Mouse (Mus musculus) stomach, embryonic 16.5 days (tissue): ENCODE results near the gene Zfp651. TPM values are rescaled to one million over a fixed set of nuclear protein-coding genes. Genes with fewer than 3 reads are reported as not detected.

ENCODE experiments used
- ATAC-seq: fragments of 200-750 bp; cut with Nextera tagmentation; 2 replicates; pipeline ENCODE4 v1.8.0; 2017; ENCODE audit warnings: moderate number of reproducible peaks, moderate TSS enrichment; ENCODE audit not compliant: insufficient read depth, low FRiP score
- H3K27ac ChIP-seq: fragments of 300-500 bp; sonication (generic); 2 replicates; pipeline ENCODE4 v1.5.1; 2014; ENCODE audit warnings: low read length
- H3K27me3 ChIP-seq: fragments of 300-500 bp; sonication (generic); 2 replicates; pipeline ENCODE4 v1.6.1; 2014; ENCODE audit warnings: low read length, control low read depth, mixed read lengths; ENCODE audit not compliant: control insufficient read depth, insufficient read depth
- H3K36me3 ChIP-seq: fragments of 300-500 bp; sonication (generic); 2 replicates; pipeline ENCODE4 v1.6.1; 2014; ENCODE audit warnings: low read length; ENCODE audit not compliant: control insufficient read depth, insufficient read depth
- H3K4me1 ChIP-seq: fragments of 300-500 bp; sonication (generic); 2 replicates; pipeline ENCODE4 v1.6.1; 2014; ENCODE audit warnings: low read length, control low read depth, mixed read lengths; ENCODE audit not compliant: control insufficient read depth, insufficient read depth
- H3K4me2 ChIP-seq: fragments of 300-500 bp; sonication (generic); 2 replicates; pipeline ENCODE4 v1.6.1; 2014; ENCODE audit warnings: low read depth, low read length, mixed read lengths
- H3K4me3 ChIP-seq: fragments of 300-500 bp; sonication (generic); replicated peaks from 2 replicates; pipeline ENCODE4 v1.5.1; 2014; ENCODE audit warnings: mild to moderate bottlenecking, low read length
- H3K9ac ChIP-seq: fragments of 300-500 bp; sonication (generic); 2 replicates; pipeline ENCODE4 v1.6.1; 2014; ENCODE audit warnings: low read length
- H3K9me3 ChIP-seq: fragments of 300-500 bp; sonication (generic); replicated peaks from 2 replicates; pipeline ENCODE4 v1.6.1; 2016; ENCODE audit warnings: low read length, control low read depth; ENCODE audit not compliant: control insufficient read depth
- WGBS: fragments of 180-500 bp; shearing (Covaris S2); extraction: QIAGEN DNeasy Blood & Tissue Kit; methylation state at CpG from one replicate; pipeline ENCODE4 v1.1.7; 2014; 5-methylcytosine and 5-hydroxymethylcytosine counted together
- polyA plus RNA-seq: library from polyadenylated mRNA; unstranded; fragments of >200 nt; fragmentation: Nextera tagmentation; extraction: Ambion mirVana; gene quantifications from 2 replicates; pipeline ENCODE4 v1.2.1, GENCODE M21; 2015

The Zfp651 gene
- polyA plus RNA-seq = 7.9 and 8.0 TPM in 2 replicates

DNA sequence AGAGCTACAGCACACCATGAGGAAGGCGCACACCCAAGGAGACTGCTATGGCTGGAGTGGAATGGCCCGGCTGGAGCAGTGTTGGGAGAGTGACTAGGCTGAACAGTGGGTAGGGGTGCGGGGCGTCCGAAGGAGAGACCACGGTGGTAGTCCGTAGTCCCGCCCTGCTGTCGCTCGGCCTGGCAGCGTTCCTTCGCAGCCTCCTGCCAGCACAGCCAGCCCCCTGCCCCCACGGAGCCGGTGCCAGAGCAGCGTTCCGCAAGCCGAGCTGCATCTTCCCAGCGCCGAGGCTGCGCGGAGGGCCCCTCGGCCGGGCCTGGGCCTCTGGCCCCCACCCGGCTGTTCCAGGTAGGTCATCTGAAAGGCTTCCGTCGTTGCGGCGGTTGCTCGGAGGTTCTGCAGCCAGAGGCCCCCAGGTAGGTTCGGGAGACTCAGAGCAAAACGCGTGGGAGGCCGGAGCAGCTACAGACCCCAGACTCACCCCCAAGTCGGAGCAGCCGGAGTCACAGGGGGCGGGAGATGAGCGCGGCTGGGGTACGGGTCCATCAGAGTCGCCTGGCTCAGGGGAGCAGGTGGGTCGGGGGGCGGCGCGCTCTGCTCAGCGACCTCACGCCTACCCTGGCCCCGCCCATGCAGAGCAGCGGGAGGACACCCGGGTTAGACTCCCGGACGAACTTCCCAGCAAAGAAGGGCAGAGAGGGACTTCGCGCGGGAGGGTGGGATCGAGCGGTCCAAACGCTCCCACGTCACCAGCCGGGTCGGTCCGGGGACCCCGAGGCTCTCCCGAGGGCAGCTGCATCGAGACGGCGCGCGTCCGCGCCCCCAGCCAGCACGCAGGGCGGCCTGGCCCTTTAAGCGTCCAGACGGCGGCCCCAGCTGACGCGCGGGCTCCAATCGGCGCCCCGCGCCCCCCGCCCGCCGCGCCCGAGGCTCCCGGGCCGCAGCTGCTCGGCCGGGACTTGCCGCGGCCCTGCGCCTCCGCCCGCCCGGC lies at the start of gene Zfp651:
TSS of gene Zfp651 (plus strand) at position 240 of the 991 bp plus-strand sequence.
- Histone ChIP-seq H3K9me3 (no peaks in the 10 kb centered on the region), H3K36me3 (peaks cover 11% of the 10 kb centered on the region), H3K4me1 (peaks cover 19% of the 10 kb centered on the region), H3K9ac (peak within 1 kb of the TSS; percentile 96), H3K27me3 (no peaks in the 10 kb centered on the region), H3K4me3 (peak within 1 kb of the TSS; percentile 87), H3K4me2 (peak within 1 kb of the TSS; percentile 89), H3K27ac (peak within 1 kb of the TSS; percentile 90)
- peak; percentile 84 for ATAC-seq
- under 1% methylated on average over 96 of the region's 97 CpGs for WGBS

DNA sequence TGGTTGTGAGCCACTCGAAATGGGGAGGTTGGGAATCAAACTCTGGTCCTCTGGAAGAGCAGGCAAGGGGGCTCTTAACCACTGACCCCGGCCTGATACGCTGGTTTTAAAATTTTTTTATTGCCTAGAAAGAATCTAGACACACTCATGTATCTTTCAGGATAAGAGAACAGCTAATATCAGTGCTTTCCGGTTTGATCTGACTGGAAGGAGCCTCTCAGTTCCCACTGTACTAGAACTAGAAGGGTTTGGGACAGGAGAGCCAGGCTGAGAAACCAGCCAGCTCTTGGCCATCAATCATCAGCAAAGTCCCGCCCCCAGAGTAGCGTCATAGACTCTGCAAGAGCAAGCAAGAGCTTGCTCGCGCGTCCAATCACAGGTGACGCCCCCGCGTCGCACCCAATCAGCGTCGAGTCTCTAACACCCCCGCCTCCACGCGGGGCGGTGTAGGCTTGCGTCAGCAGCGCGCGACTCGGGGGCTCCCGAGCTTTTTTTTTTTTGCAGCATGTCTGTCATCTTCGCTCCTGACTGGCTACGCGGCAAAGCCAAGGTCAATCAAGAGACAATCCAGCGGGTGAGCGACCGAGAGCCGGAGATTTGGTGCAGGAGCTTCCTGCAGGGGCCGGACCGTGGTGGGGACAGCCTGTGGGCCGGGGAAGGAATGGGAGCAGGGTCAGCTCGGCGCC lies 49.1 kb upstream of the Zfp651 start, which contains the start of gene Ss18l2:
TSS of gene Ss18l2 (plus strand) at position 432 of the 686 bp plus-strand sequence.
- ATAC-seq = peak; percentile 97
- Histone ChIP-seq H3K9me3 (no peaks in the 10 kb centered on the region), H3K27ac (peak within 1 kb of the TSS; percentile 96), H3K4me1 (peaks cover 21% of the 10 kb centered on the region), H3K4me2 (peak within 1 kb of the TSS; percentile 91), H3K9ac (peak within 1 kb of the TSS; percentile 97), H3K4me3 (peak within 1 kb of the TSS; percentile 81), H3K27me3 (no peaks in the 10 kb centered on the region), H3K36me3 (peaks cover 10% of the 10 kb centered on the region)
- 5% methylated on average over 37 of the region's 37 CpGs for WGBS

DNA sequence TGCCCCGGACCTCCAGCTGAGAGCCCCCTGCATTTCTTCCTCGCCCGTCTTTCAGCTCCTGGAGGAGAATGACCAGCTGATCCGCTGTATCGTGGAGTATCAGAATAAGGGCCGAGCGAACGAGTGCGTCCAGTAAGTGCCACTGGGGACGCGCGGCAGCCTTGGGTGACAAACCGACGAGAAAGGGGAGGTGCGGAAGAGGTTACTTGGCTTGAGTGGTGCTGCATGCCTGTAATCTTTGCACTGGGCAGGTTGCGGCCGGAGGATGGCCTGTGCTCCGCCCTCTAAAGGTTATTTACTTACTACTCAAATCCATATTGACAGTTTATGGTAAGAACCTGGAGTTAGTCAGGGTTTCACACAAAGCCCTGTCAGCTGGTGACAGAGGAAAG lies 48.5 kb upstream of the Zfp651 start:
- peaks cover 15% of the 10 kb centered on the region for H3K4me1 ChIP-seq
- 0% methylated on average over 18 of the region's 18 CpGs for WGBS
- peaks cover 10% of the 10 kb centered on the region for H3K36me3 ChIP-seq
- peak overlapping the region; percentile 81 for H3K4me3 ChIP-seq
- peak; percentile 29; the same call in 1 of the 2 replicates for ATAC-seq
- peak overlapping the region; percentile 91 for H3K4me2 ChIP-seq
- no peaks in the 10 kb centered on the region for H3K27me3 ChIP-seq
- no peaks in the 10 kb centered on the region for H3K9me3 ChIP-seq
- H3K9ac ChIP-seq = peak overlapping the region; percentile 97
- peak overlapping the region; percentile 96 for H3K27ac ChIP-seq

DNA sequence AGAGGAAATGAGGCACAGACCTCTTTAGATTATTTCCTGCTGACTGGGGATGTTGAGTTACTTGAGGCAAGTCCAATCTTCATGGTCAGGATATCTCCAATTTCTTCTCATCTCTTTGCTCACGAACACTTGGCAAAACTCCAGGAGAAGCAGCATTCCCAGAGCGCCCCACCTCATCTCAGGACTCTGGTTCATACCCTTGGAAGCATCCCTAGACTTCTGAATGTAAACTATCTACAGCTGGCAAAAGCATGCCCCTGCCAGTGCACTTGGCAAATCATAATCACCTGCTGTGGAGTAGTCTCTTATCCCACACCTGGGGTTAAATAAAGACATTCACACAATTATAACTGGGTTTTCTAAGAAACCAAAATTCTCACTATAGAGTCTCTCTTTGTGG lies 42.1 kb upstream of the Zfp651 start:
- WGBS = 76% methylated on average over 2 of the region's 2 CpGs
- ATAC-seq = no peak
- peaks cover 9% of the 10 kb centered on the region; the same call in 1 of the 2 replicates for H3K4me1 ChIP-seq

DNA sequence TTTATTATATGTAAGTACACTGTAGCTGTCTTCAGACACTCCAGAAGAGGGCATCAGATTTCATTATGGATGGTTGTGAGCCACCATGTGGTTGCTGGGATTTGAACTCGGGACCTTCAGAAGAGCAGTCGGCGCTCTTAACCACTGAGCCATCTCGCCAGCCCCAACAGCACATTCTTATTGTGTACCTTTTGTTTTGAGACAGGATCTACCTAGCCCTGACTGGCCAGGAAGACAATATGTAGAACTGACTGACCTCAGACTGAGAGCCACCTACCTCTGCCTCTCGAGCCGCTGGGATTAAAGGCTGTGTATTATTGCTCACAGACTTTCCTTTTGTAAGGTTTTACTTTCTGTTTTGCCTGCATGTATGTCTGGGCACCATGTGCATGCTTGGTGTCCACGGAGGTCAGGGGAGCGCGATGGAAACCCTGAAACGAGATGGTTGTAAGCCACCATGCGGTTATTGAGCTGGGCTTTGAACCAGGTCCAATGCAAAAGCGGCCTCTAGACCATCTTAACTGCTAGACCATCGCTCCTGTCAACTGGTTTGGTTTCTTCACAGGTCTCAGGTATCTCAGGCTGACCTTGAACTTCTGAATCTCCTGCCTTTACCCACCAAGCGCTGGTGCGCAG lies 40.9 kb upstream of the Zfp651 start:
- peak overlapping the region; percentile 92 for H3K4me3 ChIP-seq
- H3K36me3 ChIP-seq = peaks cover 2% of the 10 kb centered on the region
- H3K27ac ChIP-seq = peak overlapping the region; percentile 98
- H3K4me2 ChIP-seq = peak overlapping the region; percentile 84
- no peak for ATAC-seq
- 65% methylated on average over 15 of the region's 15 CpGs for WGBS
- peak overlapping the region; percentile 80 for H3K9ac ChIP-seq
- peaks cover 9% of the 10 kb centered on the region; the same call in 1 of the 2 replicates for H3K4me1 ChIP-seq
- no peaks in the 10 kb centered on the region for H3K9me3 ChIP-seq
- H3K27me3 ChIP-seq = no peaks in the 10 kb centered on the region

More for the DNA sequence above, 42.1 kb upstream of the Zfp651 start:
- Histone ChIP-seq H3K9ac (no peak overlapping the region), H3K27me3 (no peaks in the 10 kb centered on the region), H3K9me3 (no peaks in the 10 kb centered on the region), H3K36me3 (peaks cover 10% of the 10 kb centered on the region), H3K4me3 (no peak overlapping the region), H3K4me2 (no peak overlapping the region), H3K27ac (no peak overlapping the region)

DNA sequence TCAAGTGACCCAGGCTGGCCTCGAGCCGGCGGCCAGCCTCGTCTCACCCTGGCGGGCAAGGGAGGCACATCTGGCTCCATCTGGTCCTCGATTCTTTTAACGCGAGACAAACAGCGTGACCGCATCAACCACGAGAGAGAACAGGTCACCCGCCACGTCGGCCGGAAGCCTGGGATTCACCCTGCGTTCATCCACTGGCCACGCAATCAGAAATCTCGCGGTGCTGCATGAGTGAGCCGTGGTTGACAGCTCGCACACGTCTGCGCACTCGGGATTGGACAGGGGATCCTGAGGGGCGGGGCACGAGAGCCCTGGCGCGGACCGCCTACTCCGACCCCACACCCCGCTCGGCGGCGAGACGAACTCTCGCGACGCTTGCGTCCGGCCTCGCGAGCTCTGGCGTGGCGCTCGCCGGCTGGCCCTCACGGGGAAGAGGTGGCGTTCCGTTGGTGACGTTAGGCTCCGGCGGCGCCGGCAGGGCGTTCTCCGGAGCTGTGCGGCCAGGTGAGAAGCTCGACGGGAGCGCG lies 40.3 kb upstream of the Zfp651 start, which contains the start of gene Nktr:
TSS of gene Nktr (plus strand) at position 378 of the 527 bp plus-strand sequence.
- Histone ChIP-seq H3K9me3 (no peaks in the 10 kb centered on the region), H3K4me2 (peak within 1 kb of the TSS; percentile 92), H3K27me3 (no peaks in the 10 kb centered on the region), H3K27ac (peak within 1 kb of the TSS; percentile 98), H3K4me3 (peak within 1 kb of the TSS; percentile 92), H3K9ac (peak within 1 kb of the TSS; percentile 99), H3K4me1 (peaks cover 9% of the 10 kb centered on the region; the same call in 1 of the 2 replicates), H3K36me3 (no peaks in the 10 kb centered on the region)
- under 1% methylated on average over 51 of the region's 61 CpGs for WGBS
- peak; percentile 100 for ATAC-seq

DNA sequence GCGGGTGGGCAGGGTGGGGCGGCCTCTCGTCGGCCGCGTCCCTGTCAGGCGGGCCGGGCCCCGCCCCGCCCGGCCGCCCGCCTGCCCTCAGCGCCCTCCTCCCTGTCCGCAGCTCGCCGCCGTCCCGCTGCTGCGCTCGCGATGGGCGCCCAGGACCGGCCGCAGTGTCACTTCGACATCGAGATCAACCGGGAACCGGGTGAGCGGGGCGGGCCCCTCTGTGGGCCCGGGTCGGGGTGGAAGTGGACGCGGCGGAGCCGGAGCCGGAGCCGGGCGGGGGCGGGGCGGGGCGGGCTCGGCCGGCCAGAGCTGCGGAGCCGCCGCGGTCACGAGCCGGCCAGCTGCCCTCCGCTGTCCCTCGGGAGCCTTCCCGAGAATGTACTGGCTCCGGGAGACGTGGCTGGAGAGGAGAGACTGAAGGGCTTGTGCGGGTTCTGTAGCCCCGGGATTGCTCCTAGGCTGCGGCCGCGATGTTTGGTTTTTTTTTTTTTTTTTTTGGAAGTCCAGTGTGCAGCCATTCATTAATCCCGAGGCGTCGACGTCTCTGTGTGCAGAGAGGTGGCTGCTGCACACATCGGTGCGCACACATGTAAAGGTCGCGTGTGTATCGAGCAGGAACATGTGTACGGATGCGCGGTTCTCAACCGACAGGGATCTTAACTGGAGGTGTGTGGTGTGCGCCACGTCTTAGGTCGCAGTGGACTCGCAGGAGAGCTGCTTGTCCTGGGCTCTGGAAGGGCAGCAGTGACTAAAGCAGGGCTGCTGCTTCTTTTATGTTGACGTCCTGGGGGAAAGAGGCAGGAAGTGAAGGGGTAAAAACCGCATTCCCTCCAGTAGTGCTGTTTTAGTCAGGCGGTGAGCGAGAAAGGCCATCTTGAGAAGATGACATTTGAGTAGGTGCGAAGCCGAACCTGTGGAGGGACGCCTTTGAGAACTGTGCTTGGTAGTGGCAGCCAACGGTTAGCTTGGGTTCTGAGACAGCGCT lies 39.5 kb upstream of the Zfp651 start:
- Histone ChIP-seq H3K36me3 (no peaks in the 10 kb centered on the region), H3K4me3 (peak overlapping the region; percentile 92), H3K4me2 (peak overlapping the region; percentile 92), H3K4me1 (peaks cover 9% of the 10 kb centered on the region; the same call in 1 of the 2 replicates), H3K27me3 (no peaks in the 10 kb centered on the region), H3K9ac (peak overlapping the region; percentile 99), H3K9me3 (no peaks in the 10 kb centered on the region), H3K27ac (peak overlapping the region; percentile 98)
- peak; percentile 42 for ATAC-seq
- under 1% methylated on average over 57 of the region's 87 CpGs for WGBS
